Mouse (Mus musculus): Measurements from ENCODE around the gene Rdx.

GRCm38 (mm10) chr9:52008511-52008910, 38.5 kb upstream of the Rdx start:
- TF ChIP-seq CTCF (IDR thresholded peaks at IDR 0.05; ENCODE audit: borderline replicate concordance, insufficient read depth, low read depth, low read length) (no peak), POLR2A (IDR thresholded peaks at IDR 0.05; ENCODE audit: borderline replicate concordance, insufficient read depth, low read length) (no peak)
